Mouse (Mus musculus): Measurements from ENCODE around the gene Akr1a1.
"Not testable (repeated sequence)": the region's sequence is repeated elsewhere in the genome, so short reads cannot be mapped to it uniquely, and the experiment has no call there.

GRCm38 (mm10) chr4:116659916-116660315 lies 8.4 kb upstream of the Akr1a1 start:
- not testable (repeated sequence) for TF ChIP-seq EP300, CTCF (IDR thresholded peaks at IDR 0.05; ENCODE audit: low read depth)

All from heart, postnatal 0 days (tissue).